Mouse (Mus musculus) ES-E14 (cell line): Measurements from ENCODE around the gene Ephx3. TPM values are rescaled to one million over a fixed set of nuclear protein-coding genes. Genes with fewer than 3 reads are reported as not detected.
"Not testable (repeated sequence)": the region's sequence is repeated elsewhere in the genome, so short reads cannot be mapped to it uniquely, and the experiment has no call there.

Experiments
- DNase-seq: peaks from one replicate; pipeline ENCODE4 v3.0.0-alpha.2; 2013; ENCODE audit warnings: low read depth, low spot score
- H3K27ac ChIP-seq: 2 replicates; pipeline ENCODE4 v1.5.1; 2012; ENCODE audit warnings: low read depth, mild to moderate bottlenecking, low read length, moderate library complexity, mixed read lengths; ENCODE audit not compliant: poor library complexity, insufficient read depth, severe bottlenecking
- H3K36me3 ChIP-seq: 2 replicates; pipeline ENCODE4 v1.6.1; 2012; ENCODE audit warnings: mild to moderate bottlenecking, low read length, moderate library complexity, mixed read lengths; ENCODE audit not compliant: control insufficient read depth, poor library complexity, insufficient read depth, severe bottlenecking
- H3K4me1 ChIP-seq, 2 experiments: fragments of 150-350 bp in 1 of 2; sonication (generic) in 1 of 2; 2 replicates each; pipeline ENCODE4 v1.6.1; 2012; ENCODE audit warnings: low read length in 2 of 2, mild to moderate bottlenecking in 1 of 2, mixed read lengths in 1 of 2; ENCODE audit not compliant: control insufficient read depth in 2 of 2, insufficient read depth in 2 of 2, poor library complexity in 1 of 2
- H3K4me3 ChIP-seq, 2 experiments: fragments of 150-350 bp in 1 of 2; sonication (generic) in 1 of 2; 2 replicates each; pipeline ENCODE4 v1.5.1; 2012; ENCODE audit warnings: low read length in 2 of 2, low read depth in 1 of 2, mild to moderate bottlenecking in 1 of 2, mixed read lengths in 1 of 2; ENCODE audit not compliant: insufficient read depth in 1 of 2, poor library complexity in 1 of 2, severe bottlenecking in 1 of 2
- H3K9ac ChIP-seq: 2 replicates; pipeline ENCODE4 v1.6.1; 2012; ENCODE audit warnings: low read depth, mild to moderate bottlenecking, low read length, mixed read lengths; ENCODE audit not compliant: poor library complexity, insufficient read depth, severe bottlenecking
- H3K9me3 ChIP-seq: fragments of 150-350 bp; sonication (generic); 2 replicates; pipeline ENCODE4 v1.6.1; 2012; ENCODE audit warnings: low read depth, mild to moderate bottlenecking, low read length; ENCODE audit not compliant: control insufficient read depth, insufficient read depth
- CHD2 ChIP-seq: IDR thresholded peaks from 2 replicates; pipeline ENCODE4 v1.6.1; 2014; ENCODE audit warnings: mild to moderate bottlenecking, low read depth, low read length, inconsistent platforms
- HCFC1 ChIP-seq: IDR thresholded peaks from 2 replicates; pipeline ENCODE4 v1.6.1; 2012; ENCODE audit warnings: low read length, inconsistent platforms, borderline replicate concordance; ENCODE audit not compliant: insufficient read depth
- MAFK ChIP-seq: IDR thresholded peaks from 2 replicates; pipeline ENCODE4 v1.6.1; 2014; ENCODE audit warnings: mild to moderate bottlenecking, low read depth, low read length, inconsistent platforms; ENCODE audit not compliant: insufficient read depth
- ZC3H11A ChIP-seq: IDR thresholded peaks from 2 replicates; pipeline ENCODE4 v1.6.1; 2012; ENCODE audit warnings: low read depth, mild to moderate bottlenecking, inconsistent platforms, low read length, borderline replicate concordance
- ZNF384 ChIP-seq: IDR thresholded peaks from 2 replicates; pipeline ENCODE4 v1.6.1; 2012; ENCODE audit warnings: low read depth, low read length, inconsistent platforms
- in situ Hi-C, 2 experiments: fragments of 600-800 bp; cut with MboI; formaldehyde crosslinking; loops; one replicate each; pipeline ENCODE4 v1.15.1; 2025; ENCODE audit warnings: low sequenced_read_pairs in 2 of 2, inconsistent platforms in 1 of 2; ENCODE audit not compliant: unreplicated experiment in 2 of 2
- total RNA-seq: library from RNA; depleted of rRNA; stranded (reverse); fragments of 300-350 nt; gene quantifications from 2 replicates; pipeline ENCODE4 v1.2.3, GENCODE M21; 2012

The Ephx3 gene
- total RNA-seq, 1 experiment, result 0.71 TPM

- no peak overlapping the region for H3K9ac ChIP-seq
- DNase-seq, result no peak
- no peak overlapping the region for H3K27ac ChIP-seq
- in situ Hi-C loops, result no loop called here
- no peaks in the 10 kb centered on the region for H3K4me1 ChIP-seq
- no peak overlapping the region for H3K4me3 ChIP-seq
- no peaks in the 10 kb centered on the region for H3K9me3 ChIP-seq
- peaks cover 26% of the 10 kb centered on the region for H3K36me3 ChIP-seq
- TF ChIP-seq ZNF384 (no peak), CHD2 (no peak), HCFC1 (no peak), MAFK (no peak), ZC3H11A (no peak)
Measured at GRCm38 (mm10) chr17:32229256-32229655, 39.9 kb upstream of the Ephx3 start.

DNA sequence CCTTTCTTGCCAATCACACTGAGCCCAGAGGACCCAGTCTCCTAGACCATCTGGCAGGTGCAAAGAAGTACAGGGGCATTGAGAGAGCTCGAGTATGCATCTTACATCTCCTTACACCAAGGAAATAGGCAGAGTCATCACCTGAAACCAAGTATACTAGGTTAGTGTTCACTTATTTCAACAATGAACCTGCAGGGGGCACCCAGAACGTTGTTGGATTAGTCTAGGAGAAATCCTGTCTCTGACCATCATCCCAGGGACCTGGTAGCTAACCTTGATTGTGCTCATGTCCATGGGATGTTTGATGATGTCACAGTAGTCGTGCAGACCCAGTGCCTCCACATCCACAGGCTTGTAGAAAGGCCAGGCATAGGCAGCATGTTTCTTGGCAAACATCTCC is 31.5 kb upstream of the Ephx3 start:
- in situ Hi-C loops, result no loop called here
- Histone ChIP-seq H3K27ac (no peak overlapping the region; the same call in 1 of the 2 replicates), H3K4me3 (no peak overlapping the region), H3K4me1 (no peaks in the 10 kb centered on the region), H3K9me3 (no peaks in the 10 kb centered on the region), H3K9ac (no peak overlapping the region), H3K36me3 (peaks cover 36% of the 10 kb centered on the region)
- TF ChIP-seq ZNF384 (no peak), HCFC1 (no peak), ZC3H11A (no peak), MAFK (no peak), CHD2 (no peak)
- DNase-seq, result no peak

DNA sequence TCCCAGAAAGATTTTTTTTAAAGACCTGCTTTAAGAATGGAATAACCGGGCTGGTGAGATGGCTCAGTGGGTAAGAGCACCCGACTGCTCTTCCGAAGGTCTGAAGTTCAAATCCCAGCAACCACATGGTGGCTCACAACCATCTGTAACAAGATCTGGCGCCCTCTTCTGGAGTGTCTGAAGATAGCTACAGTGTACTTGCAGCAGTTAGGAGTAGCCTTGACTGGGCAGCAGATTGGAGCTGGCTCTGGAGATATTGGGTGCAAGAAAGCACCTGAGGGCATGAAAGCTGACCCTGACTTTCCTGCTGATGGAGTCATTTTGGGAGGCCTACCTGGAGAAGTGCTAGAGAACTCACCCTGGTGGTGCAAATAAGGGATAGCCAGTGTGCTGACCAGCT is 26.2 kb upstream of the Ephx3 start:
- H3K9me3 ChIP-seq, H3K4me3 ChIP-seq, in situ Hi-C loops, H3K27ac ChIP-seq, DNase-seq, H3K4me1 ChIP-seq, H3K9ac ChIP-seq: not testable (repeated sequence)
- peaks cover 49% of the 10 kb centered on the region for H3K36me3 ChIP-seq

DNA sequence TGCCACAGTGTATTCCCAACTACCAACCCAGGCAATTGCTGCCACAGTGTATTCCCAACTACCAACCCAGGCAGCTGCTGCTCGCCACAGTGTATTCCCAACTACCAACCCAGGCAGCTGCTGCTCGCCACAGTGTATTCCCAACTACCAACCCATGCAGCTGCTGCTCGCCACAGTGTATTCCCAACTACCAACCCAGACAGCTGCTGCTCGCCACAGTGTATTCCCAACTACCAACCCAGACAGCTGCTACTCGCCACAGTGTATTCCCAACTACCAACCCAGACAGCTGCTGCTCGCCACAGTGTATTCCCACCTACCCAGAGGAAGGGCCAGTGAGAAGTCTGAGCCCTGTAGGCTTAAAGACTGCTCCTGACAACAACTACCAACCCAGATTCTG is 22.2 kb upstream of the Ephx3 start:
- H3K4me3 ChIP-seq, H3K9ac ChIP-seq, H3K4me1 ChIP-seq, H3K9me3 ChIP-seq, in situ Hi-C loops, DNase-seq: not testable (repeated sequence)
- Histone ChIP-seq H3K27ac (peak overlapping the region; percentile 92; the same call in 1 of the 2 replicates), H3K36me3 (peaks cover 60% of the 10 kb centered on the region)

- Histone ChIP-seq H3K27ac (no peak overlapping the region), H3K4me3 (no peak overlapping the region), H3K4me1 (peaks cover 0 to 3% of the 10 kb centered on the region in 2 experiments; a peak in 1 of 4 replicates), H3K9ac (no peak overlapping the region), H3K9me3 (no peaks in the 10 kb centered on the region), H3K36me3 (peaks cover 64% of the 10 kb centered on the region)
- in situ Hi-C loops, result no loop called here
- no peak for DNase-seq
- TF ChIP-seq ZNF384 (no peak), ZC3H11A (peak; percentile 26; the same call in 1 of the 2 replicates)
Measured at GRCm38 (mm10) chr17:32209752-32210151, 20.4 kb upstream of the Ephx3 start.
